Mouse (Mus musculus) lung, adult 2 months (tissue): Measurements from ENCODE around the gene Insc. TPM values are rescaled to one million over a fixed set of nuclear protein-coding genes. Genes with fewer than 3 reads are reported as not detected.
"Not testable (repeated sequence)": the region's sequence is repeated elsewhere in the genome, so short reads cannot be mapped to it uniquely, and the experiment has no call there.

Experiments
- DNase-seq: peaks from one replicate; pipeline ENCODE4 v3.0.0; 2022
- H3K4me1 ChIP-seq: fragments of 200-500 bp; 2 replicates; pipeline ENCODE4 v1.6.1; 2011; ENCODE audit warnings: low read length; ENCODE audit not compliant: control insufficient read depth, insufficient read depth
- H3K4me3 ChIP-seq: fragments of 200-500 bp; replicated peaks from 2 replicates; pipeline ENCODE3; 2011; ENCODE audit warnings: low read depth, mild to moderate bottlenecking, control low read depth, low read length; ENCODE audit errors: extremely low read depth
- CTCF ChIP-seq: fragments of 200-500 bp; IDR thresholded peaks from 2 replicates; pipeline ENCODE4 v1.5.1; 2011; ENCODE audit warnings: mild to moderate bottlenecking, low read length, control low read depth; ENCODE audit not compliant: insufficient read depth
- POLR2A ChIP-seq: fragments of 200-500 bp; IDR thresholded peaks from 2 replicates; pipeline ENCODE4 v1.6.1; 2011; ENCODE audit warnings: low read depth, mild to moderate bottlenecking, control low read depth, low read length, borderline replicate concordance; ENCODE audit errors: extremely low read depth
- WGBS: fragments of 180-500 bp; shearing (Covaris S2); methylation state at CpG from one replicate; pipeline ENCODE4 v1.1.7; 2018; 5-methylcytosine and 5-hydroxymethylcytosine counted together
- polyA plus RNA-seq: library from polyadenylated mRNA; depleted of rRNA; stranded (reverse); fragments of >200 nt; gene quantifications from 2 replicates; pipeline ENCODE4 v1.2.3, GENCODE M21; 2012; rRNA removed

Insc gene
- polyA plus RNA-seq = 0.49 and 0.95 TPM in 2 replicates

- no peaks in the 10 kb centered on the region for H3K4me1 ChIP-seq
- WGBS = 69% methylated on average over 5 of the region's 5 CpGs
- no peak within 1 kb of the TSS for H3K4me3 ChIP-seq
- DNase-seq = no peak
- TF ChIP-seq POLR2A = no peak
- TF ChIP-seq CTCF = no peak
Observed at GRCm38 (mm10) chr7:114743022-114743780, at the start of gene Insc. Gene Insc, plus strand, starts transcription at chr7:114743694.

- no peak for DNase-seq
- H3K4me1 ChIP-seq = no peaks in the 10 kb centered on the region
- 22% methylated on average over 2 of the region's 2 CpGs for WGBS
- no peak for TF ChIP-seq POLR2A
- no peak for TF ChIP-seq CTCF
- no peak overlapping the region for H3K4me3 ChIP-seq
Observed at GRCm38 (mm10) chr7:114700871-114701270, 42.6 kb upstream of the Insc start.

DNA sequence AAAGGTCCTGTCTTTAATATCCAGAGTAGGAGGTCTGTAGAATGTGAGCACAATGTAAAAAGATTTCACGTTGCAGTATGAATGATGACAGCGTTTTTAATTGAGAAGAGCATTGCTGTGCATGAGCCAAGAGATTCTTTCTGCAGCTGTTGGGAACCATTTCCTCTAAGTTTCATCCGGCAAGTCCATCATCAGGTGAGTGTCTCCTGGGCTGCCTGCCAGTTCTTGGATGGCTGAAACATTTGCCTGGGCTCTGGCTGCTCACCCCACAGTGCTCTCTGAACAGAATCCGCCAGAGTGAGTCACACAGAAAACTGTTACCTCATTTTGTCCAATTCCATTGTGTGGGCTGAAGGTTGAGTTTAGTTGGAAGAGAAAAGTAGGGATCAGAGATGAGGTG lies 36.8 kb upstream of the Insc start:
- DNase-seq = no peak
- WGBS = 62% methylated on average over 4 of the region's 4 CpGs
- TF ChIP-seq CTCF (no peak), POLR2A (no peak)
- H3K4me1 ChIP-seq = no peaks in the 10 kb centered on the region
- no peak overlapping the region for H3K4me3 ChIP-seq

DNA sequence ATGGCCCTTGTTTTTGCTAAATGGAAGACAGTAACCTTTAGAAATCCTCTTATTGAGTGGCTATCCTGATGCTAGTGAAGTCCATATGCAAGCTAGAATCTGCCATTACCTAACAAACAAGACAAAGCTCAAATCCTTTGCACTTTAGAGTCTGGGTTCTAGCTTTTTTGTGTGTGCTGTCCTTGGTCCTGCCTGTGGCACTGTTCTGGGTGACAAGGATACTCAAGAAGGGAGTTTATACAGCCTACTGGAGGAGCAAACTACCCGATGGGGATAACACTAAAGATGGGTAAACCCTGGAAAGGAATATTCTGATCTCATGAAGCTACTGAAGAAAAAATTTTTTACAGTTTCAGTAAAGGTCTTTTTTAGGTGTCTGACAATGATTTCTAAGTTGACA lies 36.1 kb upstream of the Insc start:
- Histone ChIP-seq H3K4me3 (no peak overlapping the region), H3K4me1 (no peaks in the 10 kb centered on the region)
- 83% methylated on average over 1 of the region's 1 CpGs for WGBS
- DNase-seq = no peak
- no peak for TF ChIP-seq CTCF
- no peak for TF ChIP-seq POLR2A

GRCm38 (mm10) chr7:114710419-114710818 lies 33.1 kb upstream of the Insc start:
- DNase-seq = no peak
- TF ChIP-seq POLR2A (no peak), CTCF (no peak)
- 66% methylated on average over 2 of the region's 2 CpGs for WGBS

GRCm38 (mm10) chr7:114712523-114712922 lies 31.0 kb upstream of the Insc start:
- TF ChIP-seq CTCF = no peak
- no peak for TF ChIP-seq POLR2A
- Histone ChIP-seq H3K4me3 (no peak overlapping the region), H3K4me1 (no peaks in the 10 kb centered on the region)
- DNase-seq = no peak
- WGBS = 53% methylated on average over 1 of the region's 1 CpGs

More at GRCm38 (mm10) chr7:114710419-114710818, 33.1 kb upstream of the Insc start:
- no peak overlapping the region for H3K4me3 ChIP-seq
- no peaks in the 10 kb centered on the region for H3K4me1 ChIP-seq

GRCm38 (mm10) chr7:114718300-114718699 lies 25.2 kb upstream of the Insc start, which contains the start of gene Calcb:
Gene Calcb, plus strand, starts transcription at chr7:114718643.
- no peaks in the 10 kb centered on the region for H3K4me1 ChIP-seq
- DNase-seq = no peak
- TF ChIP-seq POLR2A = no peak
- no peak for TF ChIP-seq CTCF
- WGBS = 5% methylated on average over 11 of the region's 11 CpGs
- H3K4me3 ChIP-seq = no peak within 1 kb of the TSS

DNA sequence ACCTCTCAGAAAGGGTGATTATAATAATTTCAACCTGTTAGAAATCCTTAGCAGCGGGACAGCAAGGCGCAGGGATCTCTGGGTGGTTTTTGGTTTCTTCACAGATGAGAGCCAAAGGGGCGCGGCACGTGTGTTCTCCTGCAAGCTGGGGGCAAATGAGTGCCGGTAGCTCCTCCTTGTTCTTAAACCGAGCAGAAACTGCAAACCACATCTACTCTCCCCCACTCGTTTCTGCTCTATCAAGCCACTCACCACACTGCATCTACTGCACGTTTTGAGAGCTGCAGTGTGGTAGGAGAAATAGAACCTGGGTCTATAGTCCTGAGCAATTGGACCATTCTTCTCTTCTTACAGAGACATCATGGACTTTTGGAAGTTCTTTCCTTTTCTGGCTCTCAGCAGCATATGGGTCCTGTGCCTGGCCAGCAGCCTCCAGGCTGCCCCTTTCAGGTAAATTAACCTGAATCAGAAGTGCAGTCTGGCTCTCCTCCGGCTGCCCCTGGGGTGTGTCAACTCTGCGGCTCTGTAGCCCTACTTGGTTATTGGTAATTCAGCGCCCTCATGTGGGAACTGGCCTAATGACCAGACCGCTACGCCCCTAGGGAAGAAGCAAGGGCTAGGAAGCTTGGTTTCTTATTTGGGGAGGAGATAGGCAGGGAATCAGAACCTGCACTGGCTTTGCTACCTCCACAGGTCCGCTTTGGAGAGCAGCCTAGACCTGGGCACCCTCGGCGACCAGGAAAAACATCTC lies 23.9 kb upstream of the Insc start:
- no peak for DNase-seq
- peak; percentile 23; the same call in 1 of the 2 replicates for TF ChIP-seq CTCF
- no peak for TF ChIP-seq POLR2A
- Histone ChIP-seq H3K4me3 (no peak overlapping the region), H3K4me1 (no peaks in the 10 kb centered on the region)
- WGBS = 7% methylated on average over 17 of the region's 17 CpGs

GRCm38 (mm10) chr7:114729696-114730095 lies 13.8 kb upstream of the Insc start:
- 61% methylated on average over 4 of the region's 4 CpGs for WGBS
- DNase-seq = not testable (repeated sequence)

DNA sequence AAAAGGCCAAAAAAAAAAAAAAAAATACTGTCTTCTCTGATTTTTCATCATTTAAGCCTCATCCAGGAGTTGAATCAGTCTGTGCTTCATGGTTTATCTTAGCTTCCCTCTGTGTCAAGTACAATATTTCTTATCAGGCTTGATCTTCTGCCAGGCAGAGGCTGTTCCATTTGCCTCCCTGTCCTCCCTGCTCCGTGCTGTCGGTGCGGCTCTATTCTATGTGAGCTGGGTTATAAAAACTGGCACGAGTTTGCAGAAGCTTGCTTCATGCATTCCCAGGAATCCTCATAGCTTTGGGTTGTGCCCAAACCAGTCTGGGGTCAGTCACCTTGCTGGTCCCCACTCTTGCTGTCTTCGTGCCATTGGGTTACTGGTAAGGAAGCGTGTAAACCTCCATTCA lies 12.3 kb upstream of the Insc start:
- Histone ChIP-seq H3K4me3 (no peak overlapping the region), H3K4me1 (no peaks in the 10 kb centered on the region)
- TF ChIP-seq CTCF (no peak), POLR2A (no peak)
- no peak for DNase-seq
- WGBS = 71% methylated on average over 6 of the region's 6 CpGs

More at GRCm38 (mm10) chr7:114729696-114730095, 13.8 kb upstream of the Insc start:
- H3K4me1 ChIP-seq, H3K4me3 ChIP-seq: not testable (repeated sequence)
